Mouse (Mus musculus) yolk sac, embryonic 10.5 days (tissue): ENCODE measurements around the gene Clec5a.
"Not testable (repeated sequence)": the region's sequence is repeated elsewhere in the genome, so short reads cannot be mapped to it uniquely, and the experiment has no call there.

Source experiments
- DNase-seq: peaks from one replicate; pipeline ENCODE4 v3.0.0-alpha.2; 2017; ENCODE audit warnings: low spot score

The Clec5a gene

DNA sequence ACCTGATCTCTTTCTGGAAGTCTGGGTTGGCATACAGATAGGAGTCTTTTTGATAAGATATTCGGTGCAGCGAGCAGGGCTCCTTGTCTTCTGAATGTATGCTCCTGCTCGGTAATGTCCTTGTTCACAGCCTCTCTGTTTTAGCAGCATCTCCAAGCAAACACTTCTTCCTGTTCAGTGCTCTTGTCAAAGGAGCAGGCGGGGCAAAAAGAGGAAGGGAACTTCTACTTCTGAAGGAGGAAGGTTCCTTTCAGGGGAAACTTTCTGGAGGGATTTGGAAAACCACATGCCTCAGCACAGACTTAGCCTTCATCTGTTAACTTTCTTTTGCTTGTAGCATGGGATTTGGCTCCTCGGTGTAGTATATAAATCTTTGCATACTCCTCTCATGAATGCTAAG lies at the start of gene Clec5a:
Gene Clec5a (minus strand): TSS at position 177 of the 400 bp plus-strand sequence.
- DNase-seq = no peak

DNA sequence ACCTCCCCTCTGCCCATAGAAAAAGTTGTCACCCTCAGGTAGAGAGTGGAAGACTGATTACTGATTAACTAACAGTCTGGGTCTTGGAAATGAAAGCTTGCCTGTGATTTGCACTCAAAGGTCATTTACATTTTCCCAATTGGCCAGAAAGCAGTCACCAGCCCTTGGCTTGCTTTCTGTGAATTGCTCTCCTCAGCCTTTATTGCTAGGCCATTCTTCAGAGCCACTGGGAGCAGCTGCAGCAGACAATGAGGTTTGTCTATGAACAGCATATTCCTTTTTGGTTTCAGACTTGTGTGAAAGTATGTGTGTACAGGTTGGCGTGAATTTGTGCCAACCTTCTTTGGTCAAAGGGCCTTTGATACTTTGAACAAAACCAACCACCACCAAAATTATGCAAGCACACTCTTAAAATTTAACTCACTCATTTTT lies 49.0 kb upstream of the Clec5a start:
- DNase-seq = peak; percentile 21

DNA sequence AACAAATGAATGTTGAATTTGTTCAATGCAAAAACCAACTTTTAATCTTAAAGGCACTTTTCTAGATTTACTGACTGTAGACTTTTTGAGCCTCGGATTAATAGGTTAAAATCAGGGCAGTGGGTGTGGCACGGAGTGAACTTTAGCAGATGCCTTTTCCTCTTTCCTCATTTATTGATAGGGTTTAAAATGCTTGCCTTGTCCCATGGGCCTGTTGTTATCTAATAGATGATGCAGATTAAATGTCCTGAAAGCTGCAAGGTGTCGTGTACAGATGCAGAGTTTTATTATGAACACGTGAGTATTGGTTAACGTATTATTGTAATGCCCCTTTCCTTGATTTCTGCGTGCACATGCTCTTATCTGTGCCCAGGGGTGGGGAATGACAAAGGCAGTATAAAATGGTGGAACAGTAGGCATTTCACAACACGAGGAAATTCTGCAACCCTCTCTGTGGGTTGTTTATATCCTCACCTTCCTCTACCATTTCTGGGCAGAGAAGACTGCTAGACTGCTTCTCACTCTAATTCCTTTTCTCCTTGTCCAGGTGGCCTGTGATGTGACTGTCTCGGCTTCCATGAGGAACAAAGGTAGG lies 42.9 kb upstream of the Clec5a start, which contains the start of gene Mgam:
Gene Mgam (plus strand): TSS at position 426 of the 595 bp plus-strand sequence.
- no peak for DNase-seq

DNA sequence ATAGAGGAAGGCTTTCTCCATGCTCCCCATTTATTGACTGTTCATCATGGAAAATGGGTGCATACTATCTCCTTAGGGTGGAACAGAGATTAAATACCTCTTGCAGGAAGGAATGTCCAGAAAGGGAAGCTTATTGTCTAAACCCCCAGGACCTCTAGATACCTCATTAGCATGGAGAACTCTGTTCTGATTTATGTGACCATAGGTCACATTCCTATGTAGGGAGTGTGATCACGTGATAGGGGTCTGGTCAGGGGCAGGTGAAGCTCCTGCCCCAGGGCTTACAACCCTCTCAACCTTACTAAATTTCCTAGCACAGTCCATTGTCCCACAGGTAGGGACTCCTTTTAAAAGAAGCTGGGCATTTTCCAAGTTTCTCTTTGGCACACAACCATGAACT lies 40.5 kb upstream of the Clec5a start:
- no peak for DNase-seq

DNA sequence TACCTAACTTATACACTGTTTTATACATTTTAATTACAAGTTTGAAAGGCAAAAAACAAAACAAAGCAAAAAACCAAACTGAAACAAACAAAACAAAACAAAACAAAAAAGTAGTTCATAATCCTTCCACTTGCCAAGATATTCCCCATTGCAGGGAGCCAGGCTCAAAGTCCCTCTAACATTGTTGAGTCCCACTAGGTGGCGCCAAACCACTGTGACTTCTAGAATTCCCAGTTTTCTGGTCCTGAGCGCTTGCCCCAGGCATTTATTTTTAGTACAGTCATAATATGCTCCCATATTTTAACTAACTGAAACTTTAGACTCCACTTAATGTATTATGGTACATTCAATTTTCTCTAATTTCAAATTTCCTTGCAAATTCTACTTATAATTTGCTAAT lies 32.3 kb upstream of the Clec5a start:
- DNase-seq = no peak

DNA sequence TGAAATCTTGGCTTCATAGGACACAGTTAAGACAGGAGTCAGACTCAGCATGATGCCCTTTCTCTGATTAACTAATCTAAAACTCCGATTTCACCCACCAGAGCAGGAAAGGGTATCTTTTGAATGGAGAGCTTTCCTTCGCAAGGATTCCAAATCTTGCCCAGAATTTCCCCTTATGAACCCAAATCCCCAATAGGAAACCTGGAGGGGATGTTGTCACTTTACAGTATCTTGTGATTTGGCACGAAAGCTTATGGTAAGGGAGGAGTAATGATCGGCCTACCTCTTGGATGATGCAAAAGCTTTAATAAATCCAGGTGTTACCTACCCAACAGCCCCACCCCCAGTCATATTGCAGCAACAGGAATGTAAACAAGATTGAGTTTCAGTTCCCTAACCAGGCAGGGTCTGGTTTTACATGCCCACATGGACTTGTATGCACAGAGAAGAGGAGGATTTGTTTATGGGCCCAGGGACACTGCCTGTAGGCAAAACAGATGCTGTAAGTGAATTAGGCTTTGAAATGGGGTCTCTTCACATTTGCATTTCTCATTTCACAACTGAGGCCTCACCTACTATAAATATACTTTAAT lies 27.7 kb upstream of the Clec5a start, which contains the start of gene Tas2r138:
Gene Tas2r138 (minus strand): TSS at position 51 of the 593 bp plus-strand sequence.
- no peak for DNase-seq

DNA sequence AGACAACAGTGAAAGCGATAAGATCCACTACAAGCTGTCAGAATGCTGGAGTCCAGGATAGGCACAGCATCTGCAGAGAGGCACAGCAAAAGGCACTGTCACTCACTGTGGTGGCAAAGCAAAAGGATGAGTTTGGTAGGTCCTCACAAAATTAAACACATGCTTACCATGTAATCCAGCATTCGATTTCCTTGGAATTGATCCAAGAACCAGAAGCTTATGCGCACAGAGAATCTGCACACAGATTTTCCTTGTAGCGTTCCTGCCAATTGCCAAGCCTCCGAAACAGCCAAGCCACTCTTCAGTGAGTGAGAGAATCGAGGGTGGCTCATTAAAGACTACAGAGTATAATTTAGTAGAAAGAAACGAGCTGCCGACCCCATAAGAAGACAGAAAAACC lies 24.6 kb upstream of the Clec5a start:
- DNase-seq = no peak

DNA sequence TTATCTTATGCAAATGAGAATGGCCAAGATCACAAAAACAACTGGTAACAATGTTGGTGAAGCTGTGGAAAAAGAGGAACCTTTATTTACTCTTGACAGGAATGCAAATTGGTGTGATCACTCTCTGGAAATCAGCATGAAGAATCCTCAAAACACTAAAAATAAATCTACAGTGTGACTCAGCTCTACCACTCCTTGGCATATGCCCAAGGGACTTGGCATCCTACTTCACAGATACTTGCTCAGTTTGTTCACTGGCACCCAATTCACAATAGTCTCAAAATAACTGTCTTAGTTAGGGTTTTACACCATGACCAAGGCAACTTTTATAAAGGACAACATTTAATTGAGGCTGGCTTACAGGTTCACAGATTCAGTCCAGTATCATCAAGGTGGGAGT lies 21.8 kb upstream of the Clec5a start:
- DNase-seq = no peak

DNA sequence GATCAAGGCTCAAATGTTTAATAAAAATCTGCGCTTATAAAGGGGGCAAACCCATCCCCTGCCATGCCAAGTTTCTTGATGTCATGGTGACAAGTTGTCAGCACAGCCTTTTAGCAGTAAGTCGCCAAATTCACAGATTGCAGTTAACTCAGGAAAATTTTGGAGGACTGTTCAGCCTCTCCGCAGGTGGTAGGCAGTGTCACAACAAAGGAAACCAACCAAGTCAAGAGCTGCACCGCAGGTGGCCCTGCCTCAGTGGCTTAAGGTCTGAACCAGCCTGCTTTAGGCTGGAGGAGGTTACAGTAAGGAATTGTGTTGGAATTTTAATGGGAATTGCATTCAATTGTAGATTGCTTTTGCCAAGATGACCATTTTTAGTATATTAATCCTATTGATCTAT lies 12.9 kb upstream of the Clec5a start:
- not testable (repeated sequence) for DNase-seq

DNA sequence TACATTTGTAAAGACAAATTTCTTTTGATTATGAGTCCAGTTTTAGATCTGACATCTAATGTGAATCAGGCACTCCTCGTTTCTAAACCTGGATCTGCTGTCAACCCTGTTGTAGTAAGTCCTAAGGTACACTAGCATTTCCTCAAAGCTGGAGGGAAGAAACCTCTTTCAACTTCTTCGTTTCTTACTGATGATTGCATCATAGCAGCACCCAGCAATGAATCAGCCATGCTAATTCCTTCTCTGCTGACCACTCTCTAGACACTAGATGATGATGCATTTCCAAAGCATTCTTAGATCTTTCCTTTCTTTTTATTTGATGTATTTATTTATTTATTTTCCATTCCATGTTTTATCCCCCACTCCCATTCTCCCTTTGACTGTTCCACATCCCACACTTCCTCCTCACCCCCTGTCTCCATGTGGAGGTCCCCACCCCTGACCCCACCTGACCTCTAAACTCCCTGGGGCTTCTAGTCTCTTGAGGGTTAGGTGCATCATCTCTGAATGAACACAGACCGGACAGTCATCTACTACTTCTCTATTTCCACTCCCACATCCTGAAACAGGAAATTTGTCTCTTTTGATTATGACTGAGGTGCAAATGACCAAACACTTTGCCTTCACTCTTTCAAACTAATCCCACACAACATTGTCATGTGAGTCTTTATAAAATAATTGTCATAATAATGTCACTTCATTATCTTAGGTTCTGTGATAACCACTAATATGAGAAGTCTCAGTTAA lies 9.4 kb upstream of the Clec5a start:
- no peak for DNase-seq

DNA sequence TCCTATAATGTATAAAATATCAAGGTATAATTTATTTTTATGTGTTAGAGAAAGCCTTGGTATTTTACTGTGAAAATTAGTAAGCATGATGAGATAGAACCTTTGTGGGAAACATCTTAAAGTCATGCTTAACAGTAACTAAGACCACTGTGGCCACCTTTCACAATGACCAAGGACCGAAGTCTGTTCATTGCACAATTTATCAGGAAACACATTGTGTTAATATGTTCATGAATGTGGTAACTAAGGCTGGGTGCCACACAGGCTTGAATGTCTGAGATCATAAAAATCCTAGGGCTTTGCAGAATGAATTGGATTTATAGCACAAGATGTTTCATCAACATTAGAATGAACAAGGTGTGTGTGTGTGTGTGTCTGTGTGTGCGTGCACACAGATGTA lies 2.7 kb upstream of the Clec5a start:
- no peak for DNase-seq

DNA sequence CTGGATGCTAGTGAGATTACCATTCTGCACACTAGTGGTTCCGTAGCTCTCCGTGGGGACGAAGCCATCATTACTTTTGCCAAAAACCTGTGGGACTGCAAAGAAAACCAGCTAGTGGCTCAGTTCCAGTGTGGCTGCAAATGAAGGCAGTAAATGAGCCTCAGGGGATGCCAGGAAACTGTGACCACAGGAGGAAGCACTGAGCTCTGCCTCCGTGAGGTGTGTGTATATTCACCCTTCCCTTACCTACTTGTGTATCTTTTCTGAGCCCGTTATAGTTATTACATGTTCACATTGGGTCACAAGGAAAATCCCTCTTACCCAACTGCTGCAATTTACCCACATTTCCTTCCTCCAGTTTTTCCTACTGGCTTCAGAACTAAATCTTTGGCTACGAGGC lies 1.3 kb downstream of the Clec5a start:
- DNase-seq = no peak

DNA sequence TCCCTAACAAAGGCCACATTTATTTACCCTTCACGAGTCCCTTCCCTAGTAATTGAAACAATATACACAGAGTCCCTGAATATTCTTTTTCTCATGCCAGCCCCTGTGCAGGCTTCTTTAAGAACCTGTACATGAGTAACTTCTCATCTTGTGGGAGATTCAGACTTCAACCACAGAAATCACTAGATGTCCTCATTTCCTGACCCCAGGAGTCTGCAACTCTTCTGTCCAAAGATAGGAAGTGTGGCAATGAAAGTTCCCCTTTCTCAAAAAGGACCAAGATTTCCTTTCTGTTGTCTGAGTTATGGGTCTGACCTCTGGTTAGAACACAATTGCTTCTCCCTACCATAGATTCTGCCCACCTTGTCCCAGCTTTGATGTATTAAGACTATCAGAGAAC lies 9.3 kb downstream of the Clec5a start:
- no peak for DNase-seq

DNA sequence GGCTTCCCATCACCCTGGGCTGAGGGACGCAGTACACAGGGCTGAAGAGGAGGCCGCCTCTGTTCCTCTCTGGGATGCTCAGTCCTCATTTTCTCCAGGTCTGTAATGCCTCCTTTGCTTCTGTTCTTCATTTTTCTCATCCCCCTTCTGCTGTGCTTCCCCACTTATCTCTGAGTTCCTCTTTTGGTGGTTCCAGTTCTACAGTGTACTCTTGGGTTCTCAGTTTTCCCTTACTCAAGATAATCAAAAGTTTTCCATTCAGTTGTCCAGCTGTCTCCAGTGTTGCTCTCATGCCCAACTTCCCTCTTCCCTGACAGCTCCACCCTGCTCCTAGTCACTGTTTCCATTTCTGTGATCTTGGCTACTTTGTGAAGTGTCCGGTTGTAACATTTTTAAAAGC lies 12.0 kb downstream of the Clec5a start:
- no peak for DNase-seq

DNA sequence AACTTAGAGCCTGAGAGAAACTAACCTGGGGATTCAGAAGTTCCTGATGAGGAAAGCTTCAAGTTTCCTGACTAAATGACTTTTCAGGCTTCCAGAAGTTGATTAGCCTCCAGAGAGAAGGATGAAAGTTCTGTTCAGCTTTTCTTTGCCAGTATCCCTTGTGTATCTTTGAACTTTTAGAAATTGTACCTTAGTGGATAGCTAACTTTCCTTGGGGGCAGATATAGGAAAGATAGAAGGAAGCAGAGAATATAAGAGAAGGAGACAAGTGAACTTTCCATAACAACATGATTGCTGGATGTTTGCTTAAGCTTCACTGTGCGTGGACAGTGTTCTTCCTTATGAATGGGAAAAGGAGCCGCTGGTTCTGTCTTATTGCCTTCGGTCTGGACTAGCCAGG lies 16.4 kb downstream of the Clec5a start, which contains the start of gene Olfr460:
Gene Olfr460 (plus strand): TSS at position 301 of the 400 bp plus-strand sequence.
- no peak for DNase-seq

DNA sequence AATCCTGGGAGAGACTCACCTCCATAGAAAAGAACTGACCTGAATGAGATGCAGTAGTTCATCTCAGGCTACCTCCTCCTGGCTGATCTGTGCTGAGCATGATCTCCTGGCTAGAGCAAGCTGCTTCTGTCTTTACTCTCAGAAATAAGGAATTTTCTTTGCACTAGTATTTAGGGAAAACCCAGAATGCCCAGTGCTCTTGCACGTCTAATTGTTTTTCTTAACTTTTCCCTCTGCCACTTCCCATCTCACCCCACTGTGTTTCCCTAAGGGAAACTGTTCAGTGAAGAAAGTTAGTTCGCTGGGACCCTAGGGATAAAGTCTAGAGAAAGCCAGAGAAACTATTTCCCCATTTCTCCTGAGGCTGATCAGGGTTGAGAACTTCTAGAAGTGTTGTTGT lies 30.7 kb downstream of the Clec5a start, which contains the start of gene Olfr461:
Gene Olfr461 (minus strand): TSS at position 101 of the 400 bp plus-strand sequence.
- DNase-seq = no peak

DNA sequence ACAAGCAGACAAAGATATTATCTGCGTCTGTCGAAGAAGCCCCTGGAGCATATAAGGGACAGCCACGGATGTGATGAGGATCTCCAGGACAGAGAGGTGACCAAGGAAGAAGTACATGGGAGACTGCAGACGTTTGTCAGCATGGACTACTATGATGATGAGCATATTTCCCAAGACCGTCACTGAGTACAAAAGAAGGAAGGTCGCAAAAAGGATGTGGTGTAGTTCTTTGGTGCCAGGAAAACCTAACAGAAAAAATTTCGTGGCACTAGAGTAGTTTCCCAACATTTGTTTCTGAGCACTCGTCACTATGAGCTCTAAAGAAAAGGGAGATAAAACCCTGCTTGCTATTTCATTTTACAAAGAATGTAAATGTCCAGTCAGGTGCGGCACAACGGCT lies 40.9 kb downstream of the Clec5a start:
- DNase-seq = no peak
